Mouse (Mus musculus) 3134 (cell line): Measurements from ENCODE around the gene 1700025G04Rik.
A peak's percentile ranks its signal among the peaks of the same experiment; 100 is the strongest.
"Not testable (repeated sequence)": the region's sequence is repeated elsewhere in the genome, so short reads cannot be mapped to it uniquely, and the experiment has no call there.

ENCODE experiments used
- DNase-seq: peaks from one replicate; pipeline ENCODE4 v3.0.0-alpha.2; 2011; ENCODE audit warnings: low spot score; ENCODE audit not compliant: insufficient read length; ENCODE audit errors: extremely low read depth

Gene 1700025G04Rik

DNA sequence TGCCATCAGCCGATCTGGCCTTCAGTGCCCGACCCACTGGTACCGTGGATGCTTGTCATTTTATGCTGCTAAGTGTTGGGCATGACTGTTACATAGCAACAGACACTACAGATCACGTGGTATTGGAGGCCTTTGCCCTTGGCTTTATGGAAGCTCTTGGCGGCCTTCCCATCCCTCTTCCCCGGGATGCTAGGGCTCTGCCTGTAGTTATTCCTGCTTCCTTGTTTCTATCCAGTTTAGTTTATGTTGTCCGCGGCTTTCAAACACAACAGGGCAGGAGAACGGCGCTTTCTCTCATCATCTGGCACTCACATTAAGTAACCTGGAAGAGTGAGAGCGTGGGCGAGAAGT lies 226.2 kb downstream of the 1700025G04Rik start:
- no peak for DNase-seq

DNA sequence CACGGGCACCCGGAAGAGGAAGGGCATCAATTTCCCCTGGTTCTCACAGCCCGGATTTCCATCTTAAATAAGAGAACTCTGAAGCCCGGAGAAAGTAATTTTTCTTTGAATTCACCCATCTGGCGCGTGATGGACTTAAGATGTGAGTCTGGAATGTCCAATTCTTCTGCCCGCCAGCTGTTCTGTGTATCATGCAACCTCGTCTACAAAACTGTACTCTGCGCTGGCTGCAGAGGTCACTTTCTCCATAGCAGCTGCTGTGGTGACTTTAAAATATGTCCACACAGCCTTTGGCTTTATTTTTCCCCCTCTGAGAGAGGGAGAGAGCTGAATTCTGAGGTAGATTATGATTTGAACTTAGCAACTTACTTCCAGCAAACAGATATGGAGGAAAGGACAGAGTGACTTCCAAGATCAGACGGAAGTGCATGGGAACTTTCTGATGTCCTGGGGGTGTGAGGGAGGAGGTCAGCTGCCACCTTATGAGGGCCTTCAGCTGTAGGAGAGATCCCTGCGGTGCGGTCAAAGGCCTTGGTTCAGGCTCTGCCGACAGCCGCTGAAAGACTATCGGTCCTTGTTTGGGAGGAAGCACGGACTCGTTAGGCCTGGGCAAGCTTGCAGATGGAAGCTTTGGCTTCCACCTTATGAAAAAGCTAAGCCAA lies 226.7 kb downstream of the 1700025G04Rik start:
- DNase-seq = no peak

GRCm38 (mm10) chr1:151862109-151862508 lies 227.8 kb downstream of the 1700025G04Rik start:
- no peak for DNase-seq

GRCm38 (mm10) chr1:151861334-151861995 lies 228.5 kb downstream of the 1700025G04Rik start:
- no peak for DNase-seq

DNA sequence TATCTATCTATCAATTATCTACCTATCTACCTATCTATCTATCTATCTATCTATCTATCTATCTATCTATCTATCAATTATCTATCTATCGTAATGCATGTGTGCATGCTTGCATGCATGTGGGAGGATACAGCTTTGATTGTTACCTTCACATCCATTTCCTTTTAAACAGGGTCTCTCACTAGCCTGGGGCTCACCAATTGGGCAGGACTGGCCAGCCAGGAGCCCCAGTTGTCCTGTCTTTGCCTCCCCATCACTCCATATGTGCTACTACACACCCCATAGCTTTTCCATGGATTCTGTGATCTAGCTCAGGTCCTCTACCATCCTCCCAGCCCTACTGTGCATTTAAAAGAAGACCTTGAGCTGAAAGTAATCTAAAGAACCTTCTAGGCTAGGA lies 231.5 kb downstream of the 1700025G04Rik start:
- DNase-seq = no peak

- DNase-seq = no peak
Measured at GRCm38 (mm10) chr1:151855561-151855960, 234.4 kb downstream of the 1700025G04Rik start.

- DNase-seq = no peak
Measured at GRCm38 (mm10) chr1:151851976-151852375, 237.9 kb downstream of the 1700025G04Rik start.

DNA sequence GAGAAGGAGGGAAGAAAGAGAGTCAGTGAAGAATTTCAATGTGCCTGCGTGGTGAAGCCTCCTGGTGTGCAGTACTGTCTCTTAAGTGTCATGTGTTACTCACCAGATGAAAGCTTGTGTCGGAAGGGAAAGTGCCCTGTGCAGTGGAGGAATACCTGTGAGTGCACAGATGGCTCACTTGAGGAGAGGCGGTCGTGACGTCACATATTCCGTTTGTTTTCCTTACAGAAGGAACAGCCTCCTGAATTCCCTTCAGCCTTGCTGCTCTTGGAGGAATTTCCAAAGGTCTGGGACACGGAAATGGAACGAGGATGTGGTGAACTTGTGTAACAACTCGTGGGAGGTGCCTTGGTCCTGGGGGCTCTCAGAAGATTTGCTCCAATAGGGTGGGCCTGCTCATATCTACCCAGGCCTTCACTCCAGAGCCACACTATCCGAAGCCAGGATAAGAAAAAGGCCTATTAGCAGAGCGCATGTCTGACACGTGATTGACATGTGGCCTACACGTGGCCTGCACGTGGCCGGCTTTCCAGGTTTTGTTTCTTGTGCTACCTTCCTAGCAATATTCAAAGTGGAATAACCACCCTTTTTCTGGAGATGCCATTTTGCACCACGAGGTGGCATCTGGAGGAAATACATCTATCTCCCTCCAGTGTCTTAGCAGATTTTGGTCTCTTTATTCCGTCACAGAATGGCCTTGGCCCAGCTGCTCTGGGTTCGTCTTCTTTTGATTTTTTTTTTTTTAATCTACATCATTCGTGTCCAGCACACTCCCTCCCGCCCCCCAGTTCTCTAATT lies 238.7 kb downstream of the 1700025G04Rik start:
- DNase-seq = no peak

- DNase-seq = no peak
Measured at GRCm38 (mm10) chr1:151849993-151850608, 239.8 kb downstream of the 1700025G04Rik start.

DNA sequence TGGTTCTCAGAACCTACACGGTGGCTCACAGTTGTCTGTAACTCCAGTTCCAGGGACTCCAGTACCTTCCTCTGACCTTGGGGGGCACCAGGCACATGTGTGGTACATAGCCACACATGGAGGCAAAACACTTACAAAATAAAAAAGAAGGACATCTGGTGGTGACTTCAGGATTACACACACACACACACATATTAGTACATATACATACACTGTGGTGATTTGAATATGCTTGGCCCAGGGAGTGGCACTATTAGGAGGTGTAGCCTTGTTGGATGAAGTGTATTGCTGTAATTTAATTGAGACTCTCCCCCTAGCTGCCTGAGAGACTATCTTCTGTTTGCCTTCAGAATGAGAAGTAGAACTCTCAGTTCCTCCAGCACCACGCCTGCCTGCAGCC lies 241.6 kb downstream of the 1700025G04Rik start:
- DNase-seq = no peak

DNA sequence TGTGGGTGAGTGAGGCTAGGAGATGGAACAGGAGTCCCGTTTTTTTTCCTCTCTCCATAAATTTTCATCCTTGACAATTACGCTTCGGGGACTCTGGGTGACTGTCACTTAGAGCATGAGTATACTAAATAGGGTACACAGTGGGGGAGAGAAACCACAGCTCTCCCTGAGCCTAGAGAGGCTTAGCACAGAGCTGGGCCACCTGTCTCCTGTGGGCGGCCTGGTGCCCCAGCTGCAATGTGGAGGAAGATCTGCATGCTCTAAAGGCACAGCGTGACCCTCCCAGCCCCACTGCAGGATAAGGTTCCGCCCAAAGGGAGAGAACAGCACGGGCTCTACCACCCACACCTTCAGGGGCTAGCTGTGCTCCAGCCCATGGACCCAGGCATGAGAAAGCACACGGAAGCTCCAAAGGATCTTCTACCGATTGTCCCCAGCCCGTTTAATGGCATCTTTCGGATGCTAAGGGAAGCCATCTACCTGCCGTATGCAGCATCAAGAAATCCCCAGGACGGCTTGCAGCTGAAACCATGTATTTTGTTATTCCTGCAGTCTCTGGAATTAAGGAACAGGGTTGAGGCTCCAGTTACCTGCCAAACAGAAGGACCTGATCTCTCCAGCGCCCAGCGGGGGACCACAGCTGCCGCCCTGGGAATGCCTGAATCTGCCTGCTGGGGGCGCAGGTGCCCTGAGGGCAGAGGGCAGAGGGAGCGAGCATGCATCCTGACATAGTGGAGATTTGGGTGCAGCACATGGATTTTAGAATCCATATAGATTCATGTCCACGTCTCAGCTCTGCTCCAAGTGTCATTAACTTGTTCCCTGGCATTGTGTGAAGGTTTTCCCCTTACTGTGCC lies 243.8 kb downstream of the 1700025G04Rik start:
- no peak for DNase-seq

- no peak for DNase-seq
Measured at GRCm38 (mm10) chr1:151845252-151845832, 244.6 kb downstream of the 1700025G04Rik start.

DNA sequence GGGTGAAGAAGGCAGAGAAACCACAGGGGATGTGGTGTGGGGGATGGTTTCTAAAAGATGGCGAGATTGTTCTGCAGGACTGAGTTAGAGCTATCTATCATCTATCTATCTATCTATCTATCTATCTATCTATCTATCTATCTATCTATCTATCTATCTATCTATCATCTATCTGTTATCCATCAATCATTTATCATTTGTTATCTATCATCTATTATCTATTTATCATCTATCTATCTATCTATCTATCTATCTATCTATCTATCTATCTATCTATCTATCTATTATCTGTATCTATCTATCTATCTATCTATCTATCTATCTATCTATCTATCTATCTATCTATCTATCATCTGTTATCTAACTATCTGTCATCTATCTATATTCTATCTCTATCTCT lies 249.6 kb downstream of the 1700025G04Rik start:
- DNase-seq = not testable (repeated sequence)

GRCm38 (mm10) chr1:151835261-151835660 lies 254.7 kb downstream of the 1700025G04Rik start:
- no peak for DNase-seq

GRCm38 (mm10) chr1:151831791-151832190 lies 258.1 kb downstream of the 1700025G04Rik start:
- DNase-seq = no peak

- DNase-seq = no peak
Measured at GRCm38 (mm10) chr1:151825065-151825464, 264.9 kb downstream of the 1700025G04Rik start.

- DNase-seq = peak; percentile 26
Measured at GRCm38 (mm10) chr1:151820457-151820856, 269.5 kb downstream of the 1700025G04Rik start.

DNA sequence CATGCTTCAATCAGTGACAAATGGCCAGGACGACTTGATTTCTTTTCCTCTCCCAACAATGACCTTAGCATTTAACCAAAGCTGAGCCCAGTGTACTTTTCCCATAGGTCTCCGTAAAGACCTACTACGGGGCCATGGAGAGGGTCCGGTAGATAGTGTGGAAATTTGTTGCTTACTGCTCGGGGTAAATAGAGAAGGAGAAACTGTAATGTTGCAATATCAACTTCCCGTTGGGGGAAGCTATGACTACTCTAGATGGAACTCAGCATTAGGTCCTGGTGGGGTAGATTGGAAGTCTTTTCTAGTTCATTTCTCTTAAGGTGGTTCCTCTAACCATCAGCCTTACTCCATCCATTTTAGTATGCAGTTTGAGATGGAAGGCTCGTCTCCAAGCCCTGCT lies 270.7 kb downstream of the 1700025G04Rik start:
- DNase-seq = no peak

DNA sequence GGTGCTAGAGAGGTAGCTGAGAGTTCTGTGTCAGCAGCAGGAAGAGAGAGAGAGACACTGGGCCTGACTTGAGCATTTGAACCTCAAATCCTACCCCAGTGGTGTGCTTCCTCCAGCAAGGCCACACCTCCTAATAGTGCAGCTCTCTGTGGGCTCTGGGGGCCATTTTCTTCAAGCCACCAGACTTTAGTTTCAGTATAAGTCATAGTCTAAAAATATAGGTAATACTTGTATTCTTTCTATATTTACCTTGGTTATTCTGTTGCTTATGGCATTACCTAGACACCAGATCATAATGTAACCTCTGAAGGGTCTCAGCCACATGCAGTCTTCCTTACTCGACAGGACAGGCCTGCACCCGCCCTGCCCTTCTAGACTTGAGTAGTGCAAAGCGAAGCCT lies 273.9 kb downstream of the 1700025G04Rik start:
- DNase-seq = no peak
